ENCODE assay signal across 8 mouse cellular contexts in the genomic region with DNA sequence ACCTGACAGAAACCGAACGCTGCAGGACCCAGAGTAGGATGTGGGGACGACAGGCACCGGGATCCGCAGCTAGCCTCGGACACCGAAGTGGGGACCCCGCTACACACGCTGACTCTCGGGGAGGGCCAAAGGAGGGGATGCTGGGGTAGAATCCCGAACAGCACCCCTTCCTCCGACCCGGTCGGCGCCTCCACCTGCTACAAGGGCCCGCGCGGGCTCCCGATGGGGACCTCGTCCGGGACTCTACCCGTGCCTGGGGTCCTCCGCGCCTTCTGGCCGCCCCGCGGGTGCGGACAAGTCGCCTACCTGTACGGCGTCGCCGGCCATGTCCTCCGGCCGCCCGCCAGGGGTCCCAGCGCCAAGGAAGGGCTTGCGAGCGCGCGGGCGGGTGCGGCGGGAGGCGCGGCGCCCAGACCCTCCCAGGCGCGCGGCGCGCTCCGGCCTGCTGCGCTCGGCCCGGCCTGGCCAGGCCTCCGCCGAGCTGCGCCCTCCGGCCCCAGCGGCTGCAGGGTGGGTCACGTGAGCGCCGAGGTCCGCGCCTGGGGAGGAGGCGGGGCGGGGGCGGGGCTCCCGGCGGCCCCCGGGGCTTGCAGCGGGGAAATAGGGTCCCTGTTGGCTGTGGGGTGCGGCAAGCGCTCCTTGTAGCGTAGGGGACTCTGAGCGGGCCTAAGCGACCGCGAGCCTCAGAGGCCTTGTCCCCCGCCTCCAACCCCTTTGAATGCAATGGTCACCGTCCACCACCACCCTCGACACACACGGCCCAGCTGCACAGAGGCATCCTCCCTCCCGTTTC. TPM values are rescaled to one million over a fixed set of nuclear protein-coding genes. Genes with fewer than 3 reads are reported as not detected.
DNase-seq lines count a peak whose midpoint lies in the region; ATAC-seq lines count a peak whose summit lies in the region.

Pkn1 (minus strand) TSS at position 519 of the 793 bp plus-strand sequence.

- WGBS in hindbrain, embryonic 16.5 days: under 1% methylated on average over 48 of the region's 85 CpGs

- peak within 1 kb of the TSS; percentile 83 for H3K27ac ChIP-seq in hindbrain, embryonic 16.5 days (ENCODE audit: low read depth, low read length)

- DNase-seq in NIH3T3 (ENCODE audit: low read depth): peak; percentile 90
- DNase-seq in cerebellum, postnatal 10 days: peak; percentile 80 to 86
- DNase-seq in gastrocnemius, adult 8-10 months (ENCODE audit: low spot score in 2 of 2): peak; percentile 62 to 65
- DNase-seq in left cerebral cortex, postnatal 10 days (ENCODE audit: extremely low spot score in 1 of 2, low spot score in 2 of 2): peak in 1 of 2 experiments; percentile 88
- DNase-seq in right cerebral cortex, postnatal 10 days (ENCODE audit: low spot score in 2 of 2): peak; percentile 72 to 81
- DNase-seq in urinary bladder, postnatal 25 days (ENCODE audit: low spot score): peak; percentile 64

- peak within 1 kb of the TSS; percentile 93 for H3K4me2 ChIP-seq in hindbrain, embryonic 16.5 days (ENCODE audit: low read length)

- intact Hi-C loops in left cerebral cortex, postnatal 10 days (cut with DNase I): no loop called here

- peak; percentile 91 for ATAC-seq in hindbrain, embryonic 16.5 days

- no peaks in the 10 kb centered on the region for H3K27me3 ChIP-seq in hindbrain, embryonic 16.5 days (replicated peaks; ENCODE audit: control insufficient read depth, insufficient read depth, low read length)
- H3K27me3 ChIP-seq in megakaryocyte, embryonic 14.5 days (replicated peaks): no peaks in the 10 kb centered on the region

- H3K9me3 ChIP-seq in hindbrain, embryonic 16.5 days (ENCODE audit: control insufficient read depth, low read length): no peaks in the 10 kb centered on the region
- peaks cover 3% of the 10 kb centered on the region; the same call in 1 of the 2 replicates for H3K9me3 ChIP-seq in megakaryocyte, embryonic 14.5 days

- peaks cover 21% of the 10 kb centered on the region for H3K4me1 ChIP-seq in hindbrain, embryonic 16.5 days (ENCODE audit: control insufficient read depth, insufficient read depth, low read depth, low read length)
- peaks cover 65% of the 10 kb centered on the region for H3K4me1 ChIP-seq in megakaryocyte, embryonic 14.5 days

- H3K9ac ChIP-seq in hindbrain, embryonic 16.5 days (ENCODE audit: low read depth, low read length): peak within 1 kb of the TSS; percentile 99

- no peaks in the 10 kb centered on the region for H3K36me3 ChIP-seq in hindbrain, embryonic 16.5 days (ENCODE audit: control insufficient read depth, insufficient read depth, low read length)
- peaks cover 5% of the 10 kb centered on the region for H3K36me3 ChIP-seq in megakaryocyte, embryonic 14.5 days (replicated peaks; ENCODE audit: low read length)

- peak within 1 kb of the TSS; percentile 93 for H3K4me3 ChIP-seq in hindbrain, embryonic 16.5 days (ENCODE audit: low read length)
- peak within 1 kb of the TSS; percentile 97 for H3K4me3 ChIP-seq in megakaryocyte, embryonic 14.5 days (replicated peaks)

RNA-seq across cellular contexts. Expression of gene Pkn1, which starts in this region (rescaled TPM):
- 10 to 100 TPM; 23.2 to 24.1 (median 23.6) TPM for total RNA-seq in gastrocnemius, adult 8-10 months (2022)
- 21.2 and 24.6 TPM in 2 replicates for polyA plus RNA-seq in hindbrain, embryonic 16.5 days (2015; fragmentation: Nextera tagmentation; extraction: Ambion mirVana)
- total RNA-seq in left cerebral cortex, postnatal 10 days (2021): 10 to 100 TPM; 73.1 to 75.9 TPM
- polyA plus RNA-seq in megakaryocyte, embryonic 14.5 days (2012; ENCODE audit: insufficient read depth, low replicate concordance): 73.0 and 95.0 TPM in 2 replicates
